Mouse (Mus musculus) liver, postnatal 0 days (tissue): ENCODE data around the gene Cald1.

Experiments used
- CTCF ChIP-seq: sonication (generic); IDR thresholded peaks from 2 replicates; pipeline ENCODE4 v1.5.1; 2016; ENCODE audit warnings: antibody characterized with exemption, low read depth
- EP300 ChIP-seq: IDR thresholded peaks from 2 replicates; pipeline ENCODE4 v1.6.1; 2016; ENCODE audit warnings: antibody characterized with exemption, low read depth, mild to moderate bottlenecking

GRCm38 (mm10) chr6:34780231-34780942 lies 182.1 kb downstream of the Cald1 start, which contains the start of gene Agbl3:
- TF ChIP-seq EP300 (peak; percentile 34), CTCF (0 out of 2 replicates have a peak, but pooled peaks have one; percentile 7)
